15 mouse cellular contexts compared by ENCODE assay signal in the genomic region with DNA sequence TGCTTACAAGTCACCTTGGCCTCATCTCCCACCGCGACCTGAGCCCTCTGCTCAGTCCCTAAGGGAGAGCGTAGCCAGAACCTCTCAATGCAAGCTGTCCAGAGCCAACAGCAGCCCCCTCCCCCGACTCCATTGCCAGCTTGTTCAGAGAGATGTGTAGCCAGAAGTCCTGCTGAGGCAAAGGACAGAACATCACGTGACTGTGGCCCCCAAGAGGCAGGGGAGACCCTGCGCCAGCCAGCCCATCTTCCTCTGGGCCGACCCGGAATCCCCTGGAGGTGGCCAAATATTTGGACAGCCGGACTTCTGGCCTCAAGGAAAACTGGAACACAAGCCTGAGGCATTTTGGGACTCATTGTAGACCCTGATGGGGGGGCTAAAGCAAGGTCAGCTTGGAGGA. TPM values are rescaled to one million over a fixed set of nuclear protein-coding genes. Genes with fewer than 3 reads are reported as not detected.
DNase-seq lines count a peak whose midpoint lies in the region; ATAC-seq lines count a peak whose summit lies in the region.
"Had no signal": no experiment of that assay in that cellular context is flagged by ENCODE, and none has a peak within 500 bp of the region (broad histone marks: within the 10 kb centered on the region; RNA-seq: fewer than 3 reads in every experiment).

No protein-coding gene starts in this region.

- no peak overlapping the region for H3K27ac ChIP-seq in forebrain, embryonic 13.5 days
- H3K27ac ChIP-seq in forebrain, embryonic 11.5 days (ENCODE audit: low read depth, low read length), result no peak overlapping the region
- 0 out of 2 replicates have a peak overlapping the region, but pooled peaks have one; percentile 27 for H3K27ac ChIP-seq in limb, embryonic 10.5 days
- peak overlapping the region; percentile 7; the same call in 1 of the 2 replicates for H3K27ac ChIP-seq in neural tube, embryonic 15.5 days (replicated peaks)
- H3K27ac ChIP-seq: embryonic facial prominence, embryonic 13.5 days; macrophage had no signal

- peak overlapping the region; percentile 34; the same call in 1 of the 2 replicates for H3K9ac ChIP-seq in forebrain, embryonic 13.5 days
- H3K9ac ChIP-seq in forebrain, embryonic 11.5 days (ENCODE audit: low read length), result no peak overlapping the region
- no peak overlapping the region for H3K9ac ChIP-seq in neural tube, embryonic 15.5 days (replicated peaks)
- H3K9ac ChIP-seq: embryonic facial prominence, embryonic 13.5 days had no signal

- peaks cover 57% of the 10 kb centered on the region for H3K4me1 ChIP-seq in forebrain, embryonic 13.5 days
- peaks cover 27% of the 10 kb centered on the region for H3K4me1 ChIP-seq in forebrain, embryonic 11.5 days (replicated peaks; ENCODE audit: control insufficient read depth, insufficient read depth, low read length)
- H3K4me1 ChIP-seq in limb, embryonic 10.5 days, result peaks cover 40% of the 10 kb centered on the region
- peaks cover 48% of the 10 kb centered on the region for H3K4me1 ChIP-seq in neural tube, embryonic 15.5 days

- H3K9me3 ChIP-seq in forebrain, embryonic 13.5 days (replicated peaks), result no peaks in the 10 kb centered on the region
- H3K9me3 ChIP-seq in forebrain, embryonic 11.5 days (ENCODE audit: control insufficient read depth, low read length), result no peaks in the 10 kb centered on the region
- no peaks in the 10 kb centered on the region for H3K9me3 ChIP-seq in limb, embryonic 10.5 days (replicated peaks)
- H3K9me3 ChIP-seq in neural tube, embryonic 15.5 days (replicated peaks), result no peaks in the 10 kb centered on the region
- H3K9me3 ChIP-seq: embryonic facial prominence, embryonic 13.5 days had no signal

- H3K27me3 ChIP-seq in forebrain, embryonic 13.5 days, result peaks cover 36% of the 10 kb centered on the region
- peaks cover 20% of the 10 kb centered on the region for H3K27me3 ChIP-seq in forebrain, embryonic 11.5 days (ENCODE audit: control insufficient read depth, insufficient read depth, low read length)
- peaks cover 37% of the 10 kb centered on the region for H3K27me3 ChIP-seq in limb, embryonic 10.5 days (ENCODE audit: low read depth, poor library complexity, severe bottlenecking)
- peaks cover 28% of the 10 kb centered on the region for H3K27me3 ChIP-seq in neural tube, embryonic 15.5 days (replicated peaks)

- ATAC-seq in forebrain, embryonic 13.5 days, result no peak
- ATAC-seq in forebrain, embryonic 11.5 days (replicated peaks; ENCODE audit: low FRiP score), result no peak
- no peak; the same call in 1 of the 2 replicates for ATAC-seq in neural tube, embryonic 15.5 days (ENCODE audit: low FRiP score)
- ATAC-seq in monocyte, adult 5-6 weeks (replicated peaks; ENCODE audit: insufficient number of reproducible peaks, low FRiP score, low TSS enrichment, poor library complexity, severe bottlenecking), result no peak

- no peak overlapping the region for H3K4me3 ChIP-seq in forebrain, embryonic 13.5 days
- no peak overlapping the region for H3K4me3 ChIP-seq in forebrain, embryonic 11.5 days (ENCODE audit: low read depth, low read length)
- H3K4me3 ChIP-seq in limb, embryonic 10.5 days, result no peak overlapping the region
- no peak overlapping the region for H3K4me3 ChIP-seq in neural tube, embryonic 15.5 days (replicated peaks)
- H3K4me3 ChIP-seq: embryonic facial prominence, embryonic 13.5 days had no signal

- no peaks in the 10 kb centered on the region for H3K36me3 ChIP-seq in forebrain, embryonic 13.5 days (ENCODE audit: poor library complexity, severe bottlenecking)
- no peaks in the 10 kb centered on the region for H3K36me3 ChIP-seq in forebrain, embryonic 11.5 days (ENCODE audit: control insufficient read depth, insufficient read depth, low read length)
- no peaks in the 10 kb centered on the region for H3K36me3 ChIP-seq in limb, embryonic 10.5 days
- H3K36me3 ChIP-seq in neural tube, embryonic 15.5 days, result no peaks in the 10 kb centered on the region
- H3K36me3 ChIP-seq: embryonic facial prominence, embryonic 13.5 days had no signal

- DNase-seq in forebrain, embryonic 11.5 days (ENCODE audit: low spot score), result no peak
- peak; percentile 49 for DNase-seq in retina, embryonic 14.5 days (ENCODE audit: low spot score)
- no peak for DNase-seq in retina, postnatal 1 day
- no peak for DNase-seq in limb, embryonic 10.5 days (ENCODE audit: low spot score)
- no peak for DNase-seq in frontal cortex, postnatal 25 days (ENCODE audit: low spot score in 2 of 2)
- DNase-seq: B cell, adult 2 months; cerebellum, postnatal 14 days; kidney, postnatal 10 days; layer of hippocampus, adult 9-11 months had no signal

- 0 out of 2 replicates have a peak overlapping the region, but pooled peaks have one; percentile 14 for H3K4me2 ChIP-seq in forebrain, embryonic 13.5 days
- H3K4me2 ChIP-seq in forebrain, embryonic 11.5 days (ENCODE audit: low read depth, low read length, severe bottlenecking), result no peak overlapping the region
- H3K4me2 ChIP-seq in neural tube, embryonic 15.5 days, result peak overlapping the region; percentile 24
- H3K4me2 ChIP-seq: embryonic facial prominence, embryonic 13.5 days had no signal

- WGBS in forebrain, embryonic 13.5 days, result 55% methylated on average over 9 of the region's 9 CpGs
- WGBS in forebrain, embryonic 11.5 days, result 48% methylated on average over 9 of the region's 9 CpGs
- 74% methylated on average over 9 of the region's 9 CpGs for WGBS in limb, embryonic 10.5 days
- WGBS in neural tube, embryonic 15.5 days, result 47% methylated on average over 9 of the region's 9 CpGs

RNA-seq across cellular contexts. Expression of gene Slc38a3, which starts 5.8 kb away (rescaled TPM):
- 14.3 and 14.6 TPM in 2 replicates for polyA plus RNA-seq in forebrain, embryonic 13.5 days (2015; fragmentation: Nextera tagmentation; extraction: Ambion mirVana)
- 6.7 TPM in 2 replicates for polyA plus RNA-seq in forebrain, embryonic 11.5 days (2014; fragmentation: Nextera tagmentation; extraction: Ambion mirVana)
- polyA plus RNA-seq in limb, embryonic 10.5 days (2016; fragmentation: Nextera tagmentation; extraction: Ambion mirVana), result 3.9 and 4.3 TPM in 2 replicates
- polyA plus RNA-seq in neural tube, embryonic 15.5 days (2015; fragmentation: Nextera tagmentation; extraction: Ambion mirVana), result 35.1 and 35.4 TPM in 2 replicates
- not detected in 3 replicates for total RNA-seq in monocyte, adult 5-6 weeks (2017)
- total RNA-seq: granulocyte monocyte progenitor cell, adult 5-6 weeks had no signal
- polyA plus RNA-seq: macrophage had no signal

RNA-seq across cellular contexts. Expression of gene Gnat1, which starts 16.0 kb away (rescaled TPM):
- polyA plus RNA-seq in forebrain, embryonic 13.5 days (2015; fragmentation: Nextera tagmentation; extraction: Ambion mirVana), result 1.3 and 1.8 TPM in 2 replicates
- polyA plus RNA-seq in forebrain, embryonic 11.5 days (2014; fragmentation: Nextera tagmentation; extraction: Ambion mirVana), result 1.6 and 2.6 TPM in 2 replicates
- 2.6 and 3.3 TPM in 2 replicates for polyA plus RNA-seq in limb, embryonic 10.5 days (2016; fragmentation: Nextera tagmentation; extraction: Ambion mirVana)
- polyA plus RNA-seq in neural tube, embryonic 15.5 days (2015; fragmentation: Nextera tagmentation; extraction: Ambion mirVana), result 2.5 and 2.9 TPM in 2 replicates
- 1.8 TPM in 1 of 3 replicates, not detected in the others for total RNA-seq in monocyte, adult 5-6 weeks (2017)
- total RNA-seq: granulocyte monocyte progenitor cell, adult 5-6 weeks had no signal
- polyA plus RNA-seq: macrophage had no signal

RNA-seq across cellular contexts. Expression of gene Gnai2, which starts 28.4 kb away (rescaled TPM):
- 397 and 426 TPM in 2 replicates for polyA plus RNA-seq in forebrain, embryonic 13.5 days (2015; fragmentation: Nextera tagmentation; extraction: Ambion mirVana)
- polyA plus RNA-seq in forebrain, embryonic 11.5 days (2014; fragmentation: Nextera tagmentation; extraction: Ambion mirVana), result 527 and 580 TPM in 2 replicates
- polyA plus RNA-seq in limb, embryonic 10.5 days (2016; fragmentation: Nextera tagmentation; extraction: Ambion mirVana), result 355 and 403 TPM in 2 replicates
- polyA plus RNA-seq in neural tube, embryonic 15.5 days (2015; fragmentation: Nextera tagmentation; extraction: Ambion mirVana), result 262 and 325 TPM in 2 replicates
- 646 to 794 TPM (median 705 TPM) in 3 replicates for total RNA-seq in monocyte, adult 5-6 weeks (2017)

RNA-seq across cellular contexts. Expression of gene Sema3f, which starts 46.8 kb away (rescaled TPM):
- polyA plus RNA-seq in forebrain, embryonic 13.5 days (2015; fragmentation: Nextera tagmentation; extraction: Ambion mirVana), result 6.8 and 7.7 TPM in 2 replicates
- 13.2 and 15.9 TPM in 2 replicates for polyA plus RNA-seq in forebrain, embryonic 11.5 days (2014; fragmentation: Nextera tagmentation; extraction: Ambion mirVana)
- 31.7 and 33.6 TPM in 2 replicates for polyA plus RNA-seq in limb, embryonic 10.5 days (2016; fragmentation: Nextera tagmentation; extraction: Ambion mirVana)
- polyA plus RNA-seq in neural tube, embryonic 15.5 days (2015; fragmentation: Nextera tagmentation; extraction: Ambion mirVana), result 10.2 and 12.5 TPM in 2 replicates
- not detected in 3 replicates for total RNA-seq in monocyte, adult 5-6 weeks (2017)
- total RNA-seq: granulocyte monocyte progenitor cell, adult 5-6 weeks had no signal
- polyA plus RNA-seq: macrophage had no signal

RNA-seq across cellular contexts. Expression of gene Sema3b, which starts 54.5 kb away (rescaled TPM):
- polyA plus RNA-seq in forebrain, embryonic 13.5 days (2015; fragmentation: Nextera tagmentation; extraction: Ambion mirVana), result 1.8 and 2.0 TPM in 2 replicates
- polyA plus RNA-seq in forebrain, embryonic 11.5 days (2014; fragmentation: Nextera tagmentation; extraction: Ambion mirVana), result 1.7 TPM in 2 replicates
- polyA plus RNA-seq in limb, embryonic 10.5 days (2016; fragmentation: Nextera tagmentation; extraction: Ambion mirVana), result 2.2 and 3.6 TPM in 2 replicates
- polyA plus RNA-seq in neural tube, embryonic 15.5 days (2015; fragmentation: Nextera tagmentation; extraction: Ambion mirVana), result 6.6 and 9.7 TPM in 2 replicates
- total RNA-seq in monocyte, adult 5-6 weeks (2017), result 0.10 TPM in 1 of 3 replicates, not detected in the others
- total RNA-seq: granulocyte monocyte progenitor cell, adult 5-6 weeks had no signal
- polyA plus RNA-seq: macrophage had no signal

Comparison
In these comparisons a context has a peak if more than half of its experiments do, and no peak if none do; other contexts are left out.
1. H3K27ac ChIP-seq: peak in limb, embryonic 10.5 days (single experiment) and neural tube, embryonic 15.5 days (single experiment); none in forebrain, embryonic 13.5 days (single experiment) and forebrain, embryonic 11.5 days (single experiment).